Mouse (Mus musculus): ENCODE measurements around the gene Tmub2.

Tmub2 gene

GRCm38 (mm10) chr11:102284501-102285094 is at the start of gene Tmub2:
Gene Tmub2 (plus strand): TSS chr11:102284931.
- DNase-seq (ENCODE audit: low read depth, low spot score): peak; percentile 100

GRCm38 (mm10) chr11:102236022-102236421 is 48.7 kb upstream of the Tmub2 start:
- no peak for DNase-seq (ENCODE audit: low read depth, low spot score)

GRCm38 (mm10) chr11:102240636-102241035 is 44.1 kb upstream of the Tmub2 start:
- no peak for DNase-seq (ENCODE audit: low read depth, low spot score)

GRCm38 (mm10) chr11:102241246-102241645 is 43.5 kb upstream of the Tmub2 start:
- DNase-seq (ENCODE audit: low read depth, low spot score): no peak

GRCm38 (mm10) chr11:102241874-102242273 is 42.9 kb upstream of the Tmub2 start:
- DNase-seq (ENCODE audit: low read depth, low spot score): no peak

GRCm38 (mm10) chr11:102244926-102245449 is 39.7 kb upstream of the Tmub2 start:
- DNase-seq (ENCODE audit: low read depth, low spot score): peak; percentile 49

GRCm38 (mm10) chr11:102245581-102246272 is 39.0 kb upstream of the Tmub2 start:
- DNase-seq (ENCODE audit: low read depth, low spot score): no peak

GRCm38 (mm10) chr11:102246273-102246635 is 38.5 kb upstream of the Tmub2 start:
- DNase-seq (ENCODE audit: low read depth, low spot score): no peak

GRCm38 (mm10) chr11:102246871-102247270 is 37.9 kb upstream of the Tmub2 start:
- DNase-seq (ENCODE audit: low read depth, low spot score): no peak

- DNase-seq (ENCODE audit: low read depth, low spot score): peak; percentile 99
These were observed 36.0 kb upstream of the Tmub2 start, which contains the start of gene BC030867 for GRCm38 (mm10) chr11:102248630-102249230. Gene BC030867 (plus strand): TSS chr11:102248882.

- DNase-seq (ENCODE audit: low read depth, low spot score): no peak
These were observed 35.2 kb upstream of the Tmub2 start for GRCm38 (mm10) chr11:102249351-102250090.

- DNase-seq (ENCODE audit: low read depth, low spot score): peak; percentile 48
These were observed 27.2 kb upstream of the Tmub2 start for GRCm38 (mm10) chr11:102257514-102257913.

GRCm38 (mm10) chr11:102258095-102258494 is 26.6 kb upstream of the Tmub2 start:
- no peak for DNase-seq (ENCODE audit: low read depth, low spot score)

- no peak for DNase-seq (ENCODE audit: low read depth, low spot score)
These were observed 26.2 kb upstream of the Tmub2 start for GRCm38 (mm10) chr11:102258521-102258920.

- DNase-seq (ENCODE audit: low read depth, low spot score): no peak
These were observed 21.5 kb upstream of the Tmub2 start for GRCm38 (mm10) chr11:102263211-102263610.

GRCm38 (mm10) chr11:102265816-102266215 is 18.9 kb upstream of the Tmub2 start:
- no peak for DNase-seq (ENCODE audit: low read depth, low spot score)

GRCm38 (mm10) chr11:102266631-102267355 is 17.9 kb upstream of the Tmub2 start:
- no peak for DNase-seq (ENCODE audit: low read depth, low spot score)

GRCm38 (mm10) chr11:102267480-102267879 is 17.3 kb upstream of the Tmub2 start:
- peak; percentile 65 for DNase-seq (ENCODE audit: low read depth, low spot score)

GRCm38 (mm10) chr11:102268520-102269244 is 16.0 kb upstream of the Tmub2 start, which contains the start of gene Asb16:
Gene Asb16 (plus strand): TSS chr11:102268743.
- DNase-seq (ENCODE audit: low read depth, low spot score): no peak

- DNase-seq (ENCODE audit: low read depth, low spot score): peak; percentile 48
These were observed 8.3 kb upstream of the Tmub2 start for GRCm38 (mm10) chr11:102276411-102276915.
